Mouse (Mus musculus): Measurements from ENCODE around the gene Ifrd1.

DNA sequence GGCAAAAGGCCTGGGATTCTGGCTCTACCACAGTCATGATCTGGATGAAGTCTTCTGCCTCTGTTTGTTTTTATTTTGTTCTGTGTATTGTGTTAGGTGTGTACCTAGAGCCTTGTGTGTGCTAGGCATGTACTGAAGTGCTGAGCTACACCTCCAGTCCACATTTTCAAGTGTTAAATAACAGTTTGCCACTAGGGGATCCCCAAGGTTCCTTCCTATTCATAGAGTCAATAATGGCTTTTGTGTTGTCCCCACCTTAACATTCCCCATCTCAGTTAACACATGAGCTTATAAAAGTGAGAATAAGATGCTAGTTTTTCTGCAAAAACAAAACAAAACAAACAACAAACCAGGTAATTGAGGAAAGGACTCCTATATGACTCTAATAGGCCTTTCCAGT is 7.7 kb upstream of the Ifrd1 start:
- no peak for TF ChIP-seq CTCF (IDR thresholded peaks at IDR 0.05; ENCODE audit: low read depth, low read length)
- TF ChIP-seq GATA1 (IDR thresholded peaks at IDR 0.05; ENCODE audit: borderline replicate concordance, low read length), result no peak
- no peak for TF ChIP-seq POLR2AphosphoS5 (IDR thresholded peaks at IDR 0.05; ENCODE audit: insufficient replicate concordance, low read depth, low read length)
- no peak for TF ChIP-seq TAL1 (conservative IDR thresholded peaks at IDR 0.05; ENCODE audit: low read depth, low read length)
- no peak for TF ChIP-seq GATA2 (IDR thresholded peaks at IDR 0.05; ENCODE audit: borderline replicate concordance, low read depth, low read length)

Measured in G1E (cell line).